Mouse (Mus musculus): Measurements from ENCODE around the gene Irgm2. TPM values are rescaled to one million over a fixed set of nuclear protein-coding genes. Genes with fewer than 3 reads are reported as not detected.
"Not testable (repeated sequence)": the region's sequence is repeated elsewhere in the genome, so short reads cannot be mapped to it uniquely, and the experiment has no call there.

Irgm2 gene
- polyA plus RNA-seq, 1 experiment = 18.3 TPM

GRCm38 (mm10) chr11:58211062-58211681 lies 11.8 kb downstream of the Irgm2 start:
- 22% methylated on average over 9 of the region's 9 CpGs for WGBS
- peak overlapping the region; percentile 49; the same call in 1 of the 2 replicates for H3K27ac ChIP-seq (ENCODE audit: insufficient read depth, low read length)
- H3K36me3 ChIP-seq (ENCODE audit: control insufficient read depth, insufficient read depth, low read length) = peaks cover 8% of the 10 kb centered on the region
- H3K4me1 ChIP-seq (ENCODE audit: control insufficient read depth, insufficient read depth, insufficient read length) = peaks cover 19% of the 10 kb centered on the region; the same call in 1 of the 2 replicates
- TF ChIP-seq CTCF (IDR thresholded peaks at IDR 0.05; ENCODE audit: extremely low read depth, insufficient read depth, insufficient read length, insufficient replicate concordance) (no peak), POLR2A (IDR thresholded peaks at IDR 0.05; ENCODE audit: low read depth, low read length) (no peak)
- no peak for DNase-seq (ENCODE audit: low read depth in 1 of 2, low spot score in 2 of 2)
- no peaks in the 10 kb centered on the region for H3K27me3 ChIP-seq (ENCODE audit: control insufficient read depth, insufficient read depth, low read length)
- H3K4me3 ChIP-seq (ENCODE audit: extremely low read depth, insufficient read depth, insufficient read length) = no peak overlapping the region

DNA sequence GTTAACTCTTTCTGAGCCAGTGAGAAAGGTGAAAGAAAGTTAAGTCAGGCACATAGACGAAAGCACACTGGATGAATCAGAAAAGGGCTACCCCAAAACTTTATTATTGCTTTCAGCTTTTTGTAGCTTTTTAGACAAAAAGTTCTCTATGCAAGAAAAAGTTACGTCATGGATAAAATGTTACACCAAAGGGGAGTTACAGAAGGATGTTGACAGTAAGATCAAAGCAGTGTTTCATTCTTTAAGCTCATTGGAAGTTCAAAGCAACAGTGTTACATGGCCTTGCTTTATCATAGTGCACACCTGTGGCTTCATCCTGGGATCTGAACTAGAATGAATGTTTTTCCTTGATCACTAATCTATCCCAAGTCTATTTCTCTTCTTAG lies 12.3 kb downstream of the Irgm2 start:
- Histone ChIP-seq H3K27me3 (ENCODE audit: control insufficient read depth, insufficient read depth, low read length) (no peaks in the 10 kb centered on the region), H3K4me3 (ENCODE audit: extremely low read depth, insufficient read depth, insufficient read length) (no peak overlapping the region), H3K36me3 (ENCODE audit: control insufficient read depth, insufficient read depth, low read length) (peaks cover 5% of the 10 kb centered on the region), H3K27ac (ENCODE audit: insufficient read depth, low read length) (0 out of 2 replicates have a peak overlapping the region, but pooled peaks have one; percentile 49), H3K4me1 (ENCODE audit: control insufficient read depth, insufficient read depth, insufficient read length) (peaks cover 19% of the 10 kb centered on the region; the same call in 1 of the 2 replicates)
- WGBS = 59% methylated on average over 2 of the region's 2 CpGs
- no peak for TF ChIP-seq CTCF (IDR thresholded peaks at IDR 0.05; ENCODE audit: extremely low read depth, insufficient read depth, insufficient read length, insufficient replicate concordance)
- TF ChIP-seq POLR2A (IDR thresholded peaks at IDR 0.05; ENCODE audit: low read depth, low read length) = no peak
- peak in 1 of 2 experiments; percentile 9 for DNase-seq (ENCODE audit: low read depth in 1 of 2, low spot score in 2 of 2)

DNA sequence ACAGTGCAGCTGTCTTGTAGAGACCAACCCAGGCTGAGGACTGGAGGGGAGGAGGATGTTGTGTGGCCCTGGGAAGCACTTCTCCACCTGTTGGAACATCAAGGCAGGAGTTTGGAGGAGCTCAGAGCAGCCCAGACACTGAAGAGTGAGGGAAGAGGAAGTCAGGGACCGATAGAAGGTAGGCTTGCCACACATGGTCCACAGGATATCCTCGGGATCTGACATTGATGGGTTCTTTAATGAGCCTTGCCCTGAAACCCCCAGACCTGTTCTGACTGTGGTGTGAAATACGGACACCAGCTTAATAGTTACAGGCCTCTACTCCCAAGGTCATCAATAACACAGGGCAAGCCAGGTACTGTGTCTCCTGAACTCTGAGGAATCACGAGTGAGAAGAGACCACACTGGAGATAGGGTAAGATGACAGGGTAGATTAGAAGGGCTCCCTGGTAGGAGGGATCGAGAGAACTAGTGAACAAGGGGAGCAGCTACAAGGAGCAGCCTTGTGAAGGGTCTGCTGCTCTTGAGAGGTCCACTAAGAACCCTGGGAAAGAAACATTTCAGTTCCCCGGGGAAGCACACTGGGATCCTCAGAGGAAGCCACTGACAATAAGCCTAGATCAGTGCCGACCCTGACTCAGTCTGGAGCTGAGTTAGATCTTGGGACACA lies 14.4 kb downstream of the Irgm2 start:
- no peaks in the 10 kb centered on the region for H3K36me3 ChIP-seq (ENCODE audit: control insufficient read depth, insufficient read depth, low read length)
- no peak for TF ChIP-seq CTCF (IDR thresholded peaks at IDR 0.05; ENCODE audit: extremely low read depth, insufficient read depth, insufficient read length, insufficient replicate concordance)
- TF ChIP-seq POLR2A (IDR thresholded peaks at IDR 0.05; ENCODE audit: low read depth, low read length) = no peak
- peaks cover 22% of the 10 kb centered on the region; the same call in 1 of the 2 replicates for H3K4me1 ChIP-seq (ENCODE audit: control insufficient read depth, insufficient read depth, insufficient read length)
- H3K27ac ChIP-seq (ENCODE audit: insufficient read depth, low read length) = no peak overlapping the region
- WGBS = 65% methylated on average over 7 of the region's 7 CpGs
- no peaks in the 10 kb centered on the region for H3K27me3 ChIP-seq (ENCODE audit: control insufficient read depth, insufficient read depth, low read length)
- no peak overlapping the region for H3K4me3 ChIP-seq (ENCODE audit: extremely low read depth, insufficient read depth, insufficient read length)
- DNase-seq (ENCODE audit: low read depth in 1 of 2, low spot score in 2 of 2) = no peak

GRCm38 (mm10) chr11:58214391-58215048 lies 15.1 kb downstream of the Irgm2 start:
- WGBS = 18% methylated on average over 17 of the region's 17 CpGs
- peak; percentile 75 to 92 for DNase-seq (ENCODE audit: low read depth in 1 of 2, low spot score in 2 of 2)
- TF ChIP-seq CTCF (IDR thresholded peaks at IDR 0.05; ENCODE audit: extremely low read depth, insufficient read depth, insufficient read length, insufficient replicate concordance) = no peak
- no peak; the same call in 1 of the 2 replicates for TF ChIP-seq POLR2A (IDR thresholded peaks at IDR 0.05; ENCODE audit: low read depth, low read length)
- peaks cover 22% of the 10 kb centered on the region; the same call in 1 of the 2 replicates for H3K4me1 ChIP-seq (ENCODE audit: control insufficient read depth, insufficient read depth, insufficient read length)
- no peaks in the 10 kb centered on the region for H3K36me3 ChIP-seq (ENCODE audit: control insufficient read depth, insufficient read depth, low read length)
- H3K27ac ChIP-seq (ENCODE audit: insufficient read depth, low read length) = peak overlapping the region; percentile 92
- no peaks in the 10 kb centered on the region for H3K27me3 ChIP-seq (ENCODE audit: control insufficient read depth, insufficient read depth, low read length)
- peak overlapping the region; percentile 71 for H3K4me3 ChIP-seq (ENCODE audit: extremely low read depth, insufficient read depth, insufficient read length)

- peak overlapping the region; percentile 55 for H3K4me3 ChIP-seq (ENCODE audit: extremely low read depth, insufficient read depth, insufficient read length)
- not testable (repeated sequence) for H3K27me3 ChIP-seq (ENCODE audit: control insufficient read depth, insufficient read depth, low read length); H3K36me3 ChIP-seq (ENCODE audit: control insufficient read depth, insufficient read depth, low read length); DNase-seq (ENCODE audit: low read depth in 1 of 2, low spot score in 2 of 2)
- peaks cover 22% of the 10 kb centered on the region; the same call in 1 of the 2 replicates for H3K4me1 ChIP-seq (ENCODE audit: control insufficient read depth, insufficient read depth, insufficient read length)
- 0% methylated on average over 2 of the region's 3 CpGs for WGBS
- peak overlapping the region; percentile 53 for H3K27ac ChIP-seq (ENCODE audit: insufficient read depth, low read length)
Measured at GRCm38 (mm10) chr11:58215049-58215430, 15.6 kb downstream of the Irgm2 start.

GRCm38 (mm10) chr11:58215814-58216213 lies 16.4 kb downstream of the Irgm2 start:
- Histone ChIP-seq H3K4me3 (ENCODE audit: extremely low read depth, insufficient read depth, insufficient read length) (peak overlapping the region; percentile 49), H3K27ac (ENCODE audit: insufficient read depth, low read length) (0 out of 2 replicates have a peak overlapping the region, but pooled peaks have one; percentile 38), H3K4me1 (ENCODE audit: control insufficient read depth, insufficient read depth, insufficient read length) (peaks cover 16% of the 10 kb centered on the region; the same call in 1 of the 2 replicates), H3K27me3 (ENCODE audit: control insufficient read depth, insufficient read depth, low read length) (no peaks in the 10 kb centered on the region), H3K36me3 (ENCODE audit: control insufficient read depth, insufficient read depth, low read length) (peaks cover 6% of the 10 kb centered on the region; the same call in 1 of the 2 replicates)
- DNase-seq (ENCODE audit: low read depth in 1 of 2, low spot score in 2 of 2) = no peak
- no peak for TF ChIP-seq CTCF (IDR thresholded peaks at IDR 0.05; ENCODE audit: extremely low read depth, insufficient read depth, insufficient read length, insufficient replicate concordance)
- 50% methylated on average over 5 of the region's 5 CpGs for WGBS

Measured in spleen, adult 2 months (tissue).